Mouse (Mus musculus) urinary bladder, postnatal 25 days (tissue): Measurements from ENCODE around the gene Coasy.
"Not testable (repeated sequence)": the region's sequence is repeated elsewhere in the genome, so short reads cannot be mapped to it uniquely, and the experiment has no call there.

Source experiments
- DNase-seq: peaks from one replicate; pipeline ENCODE4 v3.0.0; 2022; ENCODE audit warnings: low spot score

Gene Coasy

DNA sequence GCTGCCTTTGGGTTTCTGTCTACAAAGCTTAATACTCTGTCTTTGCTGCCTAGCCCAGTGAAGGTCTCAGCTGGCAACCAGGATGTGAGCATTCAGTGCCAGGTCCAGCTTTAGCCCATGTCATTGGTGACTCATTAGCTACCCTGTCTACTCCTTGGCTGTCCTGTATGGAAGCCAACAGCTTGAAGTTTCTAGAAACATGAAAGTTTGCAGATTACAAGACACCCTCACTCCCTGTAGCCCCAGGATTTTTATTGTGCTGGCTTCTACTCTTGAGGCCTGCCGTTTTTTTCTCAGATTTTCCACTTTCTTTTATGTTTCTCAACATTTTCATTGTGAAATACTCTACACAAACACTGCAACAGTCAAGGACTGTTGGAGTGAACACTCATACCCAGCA is 7.6 kb downstream of the Coasy start:
- DNase-seq: no peak

DNA sequence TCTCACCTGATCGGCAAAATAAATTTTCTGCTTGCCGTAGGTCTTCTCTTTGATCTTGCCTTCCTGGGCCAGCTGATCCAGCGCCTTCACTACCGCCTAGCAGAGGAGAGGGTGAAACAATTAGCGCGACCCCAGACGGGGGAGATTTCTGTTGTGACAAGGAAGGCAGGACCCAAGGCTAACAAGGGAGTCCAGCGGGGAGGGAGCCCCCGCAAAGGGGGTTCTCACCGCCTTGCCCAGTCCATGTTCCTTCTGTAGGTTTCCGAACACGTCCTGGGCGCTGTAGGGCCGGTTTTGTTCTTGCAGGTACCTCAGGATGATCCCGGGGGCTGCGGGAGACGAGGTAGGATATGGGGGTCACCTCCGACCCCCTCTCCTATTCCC is 12.6 kb downstream of the Coasy start:
- no peak for DNase-seq

DNA sequence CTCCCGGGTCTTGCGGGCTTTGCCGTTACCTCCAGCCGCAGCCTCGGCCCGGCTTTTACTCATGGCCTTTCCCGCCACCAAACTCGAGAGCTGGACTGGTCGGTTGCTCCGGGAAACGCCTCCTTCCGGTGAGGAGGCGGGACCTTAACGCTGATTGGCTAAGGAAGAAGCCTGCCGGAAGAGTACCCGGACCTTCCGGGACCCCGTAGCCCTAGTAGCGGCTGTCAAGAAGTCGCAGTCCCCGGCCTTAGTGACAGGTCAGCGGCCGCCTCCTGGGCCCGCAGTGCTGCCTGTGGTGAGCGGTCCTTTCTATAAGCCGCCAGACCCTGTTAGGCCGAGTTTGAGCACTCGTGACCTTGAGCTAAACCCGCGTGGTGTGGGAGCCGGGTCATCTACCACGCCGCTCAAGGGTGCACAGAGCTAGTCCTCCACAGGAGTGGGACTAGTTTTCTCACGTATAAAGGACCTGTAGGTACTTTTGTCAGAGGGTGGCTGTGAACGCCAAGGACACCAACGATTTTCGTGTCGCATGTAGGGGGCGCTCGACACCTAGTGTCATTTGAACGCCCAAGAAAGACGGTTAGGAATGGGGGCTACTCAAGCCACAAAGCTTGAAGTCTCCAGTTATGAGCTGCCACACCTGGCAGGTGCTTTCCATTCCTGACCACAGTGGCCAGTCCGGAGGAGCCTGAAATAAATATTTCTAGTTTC is 13.1 kb downstream of the Coasy start, which contains the start of gene Psmc3ip:
Gene Psmc3ip, minus strand, starts transcription at position 123 of the 711 bp plus-strand sequence.
- peak; percentile 92 for DNase-seq

DNA sequence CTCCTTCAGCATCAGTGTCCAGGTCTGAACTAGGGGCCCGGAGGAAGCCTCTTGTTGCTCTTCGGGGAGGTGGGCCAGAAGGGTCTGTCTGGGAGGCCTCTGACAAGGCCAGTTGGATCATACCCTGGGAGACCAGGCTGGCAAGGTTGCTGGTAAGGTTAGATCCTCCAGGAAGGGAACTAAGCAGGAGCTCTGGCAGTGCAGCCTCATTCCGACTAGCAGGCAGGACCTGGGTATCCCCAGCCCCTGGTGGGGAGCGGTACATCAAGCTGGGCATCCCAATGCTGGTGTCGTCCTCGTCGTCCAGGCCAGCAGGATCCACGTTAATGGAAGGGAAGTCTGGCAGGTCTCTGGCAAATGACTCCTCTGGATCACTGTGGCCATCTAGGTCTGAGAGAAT is 15.9 kb downstream of the Coasy start:
- DNase-seq: no peak

DNA sequence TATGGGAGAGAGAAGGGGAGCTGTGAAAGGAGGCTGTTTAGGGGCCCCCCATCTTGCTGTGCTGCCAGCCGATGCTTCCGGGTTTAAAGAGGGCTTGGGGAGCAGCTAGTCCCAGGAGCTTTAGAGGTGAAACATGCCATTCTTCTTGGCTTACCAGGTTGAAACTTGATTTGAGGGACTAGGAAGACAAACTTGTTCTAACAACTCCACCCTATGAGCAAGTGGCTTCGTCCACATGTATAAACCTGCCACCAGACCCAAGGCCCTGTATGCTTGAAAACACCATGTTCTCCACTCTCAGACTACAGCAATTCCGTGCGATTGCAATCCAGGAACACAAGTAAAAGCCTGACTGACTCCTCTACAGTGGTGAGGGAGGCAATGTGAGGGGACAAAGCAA is 20.6 kb downstream of the Coasy start:
- no peak for DNase-seq

DNA sequence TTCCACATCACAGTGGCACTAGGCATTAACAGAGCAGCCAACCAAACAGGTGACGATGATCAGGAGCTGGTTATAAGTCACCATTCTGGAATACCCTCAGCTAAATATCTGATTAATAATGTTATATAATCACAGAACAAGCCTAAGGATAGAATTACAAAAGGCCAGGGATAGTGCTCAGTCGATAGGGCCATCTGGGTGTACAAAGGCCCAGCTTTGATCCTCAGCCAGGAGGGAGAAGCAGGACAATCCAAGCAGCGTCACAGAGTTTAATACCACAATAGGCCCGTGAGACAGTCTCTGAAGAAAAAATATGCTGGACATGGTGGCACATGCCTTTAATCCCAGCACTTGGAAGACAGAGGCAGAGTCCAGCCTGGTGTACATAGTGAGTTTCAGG is 27.0 kb downstream of the Coasy start:
- no peak for DNase-seq

DNA sequence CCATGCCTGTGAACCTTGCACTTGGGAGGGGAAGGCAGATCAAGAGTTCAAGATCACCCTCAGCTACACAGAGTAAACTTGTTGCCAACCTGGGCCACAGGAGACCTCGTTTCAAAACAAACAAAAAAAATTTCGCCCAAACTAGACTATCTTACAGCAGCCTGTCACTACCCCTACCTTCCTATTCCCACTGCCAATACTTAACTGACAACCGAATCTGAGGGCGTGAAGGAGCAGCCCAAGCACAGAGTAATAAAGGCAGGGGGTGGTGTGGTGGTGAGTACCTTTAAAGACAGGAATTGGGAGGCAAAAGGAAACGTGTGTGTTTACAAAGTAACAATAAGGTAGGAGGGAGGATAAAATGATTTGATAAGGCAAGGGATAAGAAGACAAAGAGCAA is 28.3 kb downstream of the Coasy start:
- DNase-seq: no peak

DNA sequence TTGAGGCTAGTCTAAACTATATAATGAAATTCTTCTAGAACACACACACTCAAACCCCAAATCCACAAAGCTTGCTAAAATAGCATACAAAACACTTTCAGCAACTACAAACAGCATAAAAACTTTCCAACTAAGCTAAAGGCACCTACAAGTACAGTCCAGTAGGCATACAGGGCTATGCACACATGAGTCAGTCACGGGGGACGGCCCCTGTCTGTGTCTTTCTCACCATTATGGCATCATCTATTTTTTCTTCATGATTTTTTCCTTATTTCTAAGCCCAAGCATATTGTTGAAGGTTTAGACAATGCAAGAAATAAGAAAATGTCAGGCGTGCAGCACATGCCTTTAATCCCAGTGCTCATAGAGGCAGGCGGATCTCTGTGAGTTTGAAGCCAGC is 28.8 kb downstream of the Coasy start:
- DNase-seq: no peak

DNA sequence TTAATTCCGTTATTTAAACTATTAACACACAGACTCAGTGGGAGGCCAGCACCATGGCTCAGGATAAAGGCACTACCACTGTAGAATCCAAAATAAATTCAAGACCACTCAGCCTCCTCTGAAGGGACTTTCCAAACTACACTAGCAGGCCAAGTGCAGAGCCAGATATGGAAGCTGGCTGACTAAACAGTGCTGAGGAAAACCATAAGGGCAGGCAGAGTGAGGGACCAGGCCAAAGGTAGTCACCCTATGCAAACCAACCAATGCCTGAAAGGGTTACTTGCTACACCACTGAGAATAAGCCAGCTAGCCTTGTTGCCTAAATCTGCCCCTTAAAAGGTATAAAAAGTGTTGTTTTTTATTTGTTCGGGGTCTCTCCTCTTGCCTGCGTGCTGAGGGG is 29.8 kb downstream of the Coasy start:
- no peak for DNase-seq

DNA sequence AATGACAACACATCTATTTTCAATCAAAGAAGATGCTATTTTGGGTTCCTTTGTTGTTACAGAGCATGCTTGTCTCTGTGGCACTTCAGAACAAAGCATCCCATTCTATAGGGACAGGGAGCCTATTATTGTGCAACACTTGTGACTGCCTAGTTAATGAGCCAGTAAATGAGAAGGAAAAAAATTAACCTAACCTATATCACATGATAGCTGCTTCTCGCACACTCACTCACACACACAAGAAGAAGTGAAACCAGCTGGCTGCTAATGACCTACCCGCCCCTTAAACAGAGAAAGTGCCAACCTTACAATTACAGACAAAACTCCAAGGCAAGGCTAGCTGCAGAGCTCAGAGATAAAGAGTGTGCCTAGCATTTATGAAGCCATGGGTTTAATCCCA is 33.2 kb downstream of the Coasy start:
- no peak for DNase-seq

DNA sequence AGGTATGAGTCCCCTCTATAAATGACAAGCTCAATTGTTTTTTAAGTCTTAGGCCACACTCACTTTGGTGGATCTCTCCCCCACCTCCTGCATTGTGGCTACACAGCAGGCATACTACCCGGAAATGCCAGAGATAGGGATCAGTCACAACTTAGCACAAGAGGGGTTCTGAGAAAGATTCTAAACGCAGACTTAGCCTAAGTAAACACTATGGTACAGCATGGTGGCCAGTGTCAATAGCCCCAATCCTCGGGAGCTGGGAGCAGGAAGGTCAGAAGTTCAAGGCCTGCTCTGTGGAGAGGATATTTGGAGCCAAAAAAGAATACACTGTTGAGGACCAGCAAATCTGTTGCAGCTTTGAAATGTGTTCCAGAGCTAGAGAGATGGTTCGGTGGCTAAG is 35.7 kb downstream of the Coasy start:
- DNase-seq: no peak

DNA sequence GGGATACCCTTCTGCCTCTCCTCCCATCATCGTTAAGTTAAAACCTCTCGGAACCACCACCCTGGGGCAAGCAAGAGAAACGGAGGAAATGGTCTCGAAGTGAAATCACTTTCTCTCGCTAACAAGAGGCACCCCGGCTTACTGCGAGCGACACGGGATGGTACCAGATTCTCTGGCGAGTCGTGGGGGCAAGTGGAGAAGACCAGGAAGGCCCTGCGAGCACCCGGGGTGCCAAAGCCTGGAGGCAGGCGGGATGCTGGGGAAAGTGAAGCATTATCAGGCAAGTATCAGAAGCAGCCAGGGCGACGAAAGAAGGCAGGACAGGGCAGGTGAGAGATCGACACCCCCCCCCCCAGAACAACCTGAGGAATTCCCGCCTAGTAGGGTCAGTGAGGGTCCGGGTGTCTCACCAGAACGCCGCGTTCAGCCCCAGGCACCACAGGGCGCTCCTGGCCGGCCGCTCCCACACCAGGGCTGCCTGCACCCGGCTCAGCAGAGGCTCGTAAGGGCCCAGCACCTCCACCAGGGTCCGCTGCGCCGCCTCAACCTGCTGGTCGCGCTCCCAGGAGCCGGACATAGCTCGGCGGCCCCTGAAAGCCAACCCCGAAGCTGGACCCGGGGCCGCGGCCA is 36.9 kb downstream of the Coasy start:
- DNase-seq: no peak

DNA sequence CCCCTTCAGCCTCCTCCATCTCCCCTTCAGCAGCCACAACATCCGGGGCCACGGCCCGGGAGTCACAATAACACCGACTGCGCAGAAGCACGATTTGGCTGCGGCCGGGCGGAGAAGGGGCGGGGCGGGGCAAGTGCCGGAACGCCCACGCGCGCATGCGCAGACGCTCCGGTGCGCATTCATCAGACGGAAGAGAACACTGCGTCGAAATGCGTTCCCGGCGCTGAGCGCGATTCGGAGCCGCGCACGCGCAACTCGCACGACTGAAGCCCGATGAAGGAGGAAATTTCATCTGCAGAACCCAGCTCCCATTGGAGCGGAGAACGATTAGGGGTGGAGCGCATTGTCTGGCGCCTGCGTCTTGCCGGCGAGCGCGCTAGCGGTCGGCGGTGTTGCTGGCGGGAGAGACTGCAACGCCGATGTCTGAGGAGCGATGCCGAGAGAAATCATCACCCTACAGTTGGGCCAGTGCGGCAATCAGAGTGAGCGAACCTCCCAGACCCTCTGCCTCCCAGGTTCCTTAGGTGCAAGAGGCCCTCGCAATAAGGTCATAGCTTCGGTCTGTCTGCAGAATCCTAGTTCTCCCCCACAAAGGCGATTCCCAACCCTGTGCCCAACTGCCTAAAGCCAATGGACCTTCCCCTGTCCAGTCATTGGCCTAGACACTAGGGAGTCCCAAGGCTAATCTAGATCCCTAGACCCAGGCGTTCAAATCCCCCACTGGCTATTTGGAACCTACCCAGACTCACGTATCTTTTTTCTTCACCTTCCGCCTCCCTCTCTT is 37.6 kb downstream of the Coasy start, which contains the start of the genes Retreg3 and Tubg1:
Gene Retreg3, minus strand, starts transcription at position 133 of the 784 bp plus-strand sequence.
Gene Tubg1, plus strand, starts transcription at position 178 of the 784 bp plus-strand sequence.
- DNase-seq: peak; percentile 99

DNA sequence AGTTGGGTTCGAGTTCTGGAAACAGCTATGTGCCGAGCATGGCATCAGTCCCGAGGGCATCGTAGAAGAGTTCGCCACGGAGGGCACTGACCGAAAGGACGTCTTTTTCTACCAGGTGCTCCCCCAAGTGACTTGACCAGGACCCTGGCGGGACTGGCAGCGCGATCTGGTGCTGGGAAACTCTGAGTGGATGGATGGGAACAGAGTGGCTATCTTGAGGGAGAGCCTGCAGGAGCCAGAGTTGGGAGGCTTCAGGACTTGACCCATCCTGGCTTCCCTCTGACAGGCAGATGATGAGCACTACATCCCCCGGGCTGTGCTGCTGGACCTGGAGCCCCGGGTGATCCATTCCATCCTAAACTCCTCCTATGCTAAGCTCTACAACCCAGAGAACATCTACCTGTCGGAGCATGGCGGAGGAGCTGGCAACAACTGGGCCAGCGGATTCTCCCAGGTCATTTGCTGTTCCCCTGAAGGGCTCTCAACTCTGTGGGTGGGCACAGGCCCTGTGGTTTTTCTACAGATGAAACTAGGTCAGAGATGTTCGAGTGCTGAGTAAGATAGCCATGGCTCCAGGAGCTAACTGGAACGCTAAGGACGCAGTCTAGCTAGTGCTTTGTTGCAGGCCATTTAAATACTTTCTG is 38.3 kb downstream of the Coasy start:
- DNase-seq: no peak

DNA sequence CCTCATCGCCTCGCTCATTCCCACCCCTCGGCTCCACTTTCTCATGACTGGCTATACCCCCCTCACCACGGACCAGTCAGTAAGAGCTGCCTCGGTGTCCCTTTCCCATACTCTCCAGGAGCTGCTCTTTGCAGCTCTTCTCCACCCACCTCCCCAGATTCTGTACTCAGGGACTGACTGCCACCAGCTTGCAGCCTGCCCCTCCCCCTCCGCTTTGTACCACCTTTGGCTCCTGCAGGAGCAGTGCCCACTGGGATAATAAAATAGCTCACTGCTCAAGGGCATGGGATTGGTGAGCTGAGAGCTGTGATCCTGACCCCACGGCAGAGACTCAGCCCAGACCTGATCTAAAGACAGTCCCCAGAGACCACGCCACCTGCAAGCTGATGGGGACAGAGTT is 42.1 kb downstream of the Coasy start:
- not testable (repeated sequence) for DNase-seq

DNA sequence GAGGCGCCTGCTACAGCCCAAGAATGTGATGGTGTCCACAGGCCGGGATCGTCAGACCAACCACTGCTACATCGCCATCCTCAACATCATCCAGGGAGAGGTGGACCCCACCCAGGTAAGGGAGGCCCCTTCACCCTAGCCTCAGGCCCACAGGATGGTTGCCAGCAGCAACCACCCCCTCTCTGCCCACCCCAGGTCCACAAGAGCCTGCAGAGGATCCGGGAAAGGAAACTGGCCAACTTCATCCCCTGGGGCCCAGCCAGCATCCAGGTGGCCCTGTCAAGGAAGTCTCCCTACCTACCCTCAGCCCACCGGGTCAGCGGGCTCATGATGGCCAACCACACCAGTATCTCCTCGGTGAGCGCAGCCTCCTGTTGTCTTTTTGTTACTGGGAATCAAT is 42.6 kb downstream of the Coasy start:
- DNase-seq: not testable (repeated sequence)

DNA sequence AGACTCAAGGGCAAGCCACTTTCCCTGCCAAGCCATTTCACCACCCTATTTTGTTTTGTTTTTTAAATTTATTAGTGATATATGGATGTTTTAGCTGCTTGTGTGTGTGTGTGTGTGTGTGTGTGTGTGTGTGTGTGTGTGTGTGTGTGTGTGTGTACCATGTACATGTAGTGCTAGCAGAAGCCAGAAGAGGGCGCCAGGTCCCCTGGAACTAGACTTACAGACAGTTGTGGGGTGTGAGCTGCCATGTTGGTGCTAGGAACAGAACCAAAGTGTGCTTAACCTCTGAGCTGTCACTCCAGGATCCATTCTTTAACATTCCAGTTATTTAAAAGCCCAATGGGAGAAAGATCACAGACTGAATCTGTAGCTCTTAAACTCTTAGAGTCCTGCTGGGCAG is 44.7 kb downstream of the Coasy start:
- DNase-seq: no peak

DNA sequence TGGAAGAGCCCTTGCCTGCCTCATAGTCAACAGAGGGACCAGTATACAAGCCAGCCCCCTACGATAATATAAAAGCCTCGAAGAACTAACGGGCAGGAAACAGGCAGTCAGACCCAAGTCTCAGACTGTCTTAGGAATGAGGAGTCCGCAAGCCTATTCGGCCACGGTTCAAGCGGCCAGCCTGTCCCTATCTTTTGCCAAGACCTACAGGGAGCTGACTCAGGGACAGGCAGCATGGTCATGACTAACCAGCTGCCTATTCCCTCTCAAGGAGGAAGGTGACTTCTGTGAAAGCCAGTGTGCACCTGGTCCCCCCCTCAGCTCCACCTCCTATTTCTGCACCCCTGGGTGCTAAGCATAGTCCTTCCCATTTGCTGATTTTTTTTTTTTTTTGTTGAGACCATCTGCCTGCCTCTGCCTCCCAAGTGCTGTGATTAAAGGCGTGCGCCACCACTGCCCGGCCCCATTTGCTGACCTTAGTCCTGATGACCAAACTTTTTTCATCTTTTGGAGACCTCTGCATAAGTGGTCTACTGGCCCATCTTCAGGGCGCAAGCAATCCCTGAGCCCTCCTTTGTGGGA is 46.7 kb downstream of the Coasy start:
- DNase-seq: no peak

DNA sequence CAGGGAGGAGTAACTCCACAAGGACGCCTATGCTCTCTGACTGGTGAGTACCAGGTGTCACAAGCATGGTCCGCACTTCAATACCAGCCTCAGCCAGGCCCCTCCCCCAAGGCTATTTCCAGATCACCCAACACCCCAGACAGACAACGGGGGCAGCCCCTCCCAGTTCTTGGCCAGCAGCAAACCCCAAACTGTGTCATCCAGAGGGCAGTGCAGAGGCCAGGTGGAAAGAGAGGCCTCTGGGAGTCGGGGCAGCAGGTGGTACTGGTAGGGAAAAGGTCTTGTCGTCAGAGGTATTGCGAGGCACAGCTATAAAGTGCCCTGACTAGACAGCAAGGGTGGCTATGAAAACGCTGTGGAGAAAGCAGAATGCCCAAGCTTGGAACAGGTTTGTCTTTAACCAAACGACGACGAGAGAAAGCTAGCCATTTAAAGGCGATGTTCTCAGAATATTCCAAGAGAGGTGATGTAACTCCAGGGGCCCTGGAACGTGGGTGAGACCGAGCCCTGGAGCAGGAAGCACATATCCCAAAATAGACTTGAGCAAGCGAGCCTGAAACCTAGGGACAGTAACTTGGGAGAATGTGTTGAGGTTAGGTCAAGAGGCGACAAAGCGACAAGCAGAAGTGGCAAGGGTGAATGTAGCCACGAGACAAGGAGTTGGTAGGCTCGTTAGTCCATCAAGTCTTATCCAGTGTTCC is 47.8 kb downstream of the Coasy start:
- DNase-seq: no peak

DNA sequence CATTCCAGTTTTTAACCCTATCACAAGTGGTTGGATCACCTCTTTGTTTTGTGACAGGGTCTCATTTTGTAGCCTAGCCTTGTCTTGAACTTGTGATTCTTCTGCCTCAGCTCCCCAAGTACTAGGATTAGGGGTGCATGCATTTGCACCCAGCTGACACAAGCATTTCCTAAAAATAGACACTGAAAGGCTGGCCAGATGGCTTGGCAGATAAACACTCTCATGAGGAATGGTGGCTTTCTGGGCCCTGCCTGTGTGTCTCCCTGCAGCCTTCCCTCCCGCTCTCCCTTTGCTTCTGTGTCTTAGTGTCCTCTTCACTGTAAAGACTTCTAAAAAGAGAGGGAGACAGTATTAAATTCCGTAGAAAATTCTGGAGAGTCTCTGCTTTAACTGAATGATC is 48.8 kb downstream of the Coasy start:
- no peak for DNase-seq

DNA sequence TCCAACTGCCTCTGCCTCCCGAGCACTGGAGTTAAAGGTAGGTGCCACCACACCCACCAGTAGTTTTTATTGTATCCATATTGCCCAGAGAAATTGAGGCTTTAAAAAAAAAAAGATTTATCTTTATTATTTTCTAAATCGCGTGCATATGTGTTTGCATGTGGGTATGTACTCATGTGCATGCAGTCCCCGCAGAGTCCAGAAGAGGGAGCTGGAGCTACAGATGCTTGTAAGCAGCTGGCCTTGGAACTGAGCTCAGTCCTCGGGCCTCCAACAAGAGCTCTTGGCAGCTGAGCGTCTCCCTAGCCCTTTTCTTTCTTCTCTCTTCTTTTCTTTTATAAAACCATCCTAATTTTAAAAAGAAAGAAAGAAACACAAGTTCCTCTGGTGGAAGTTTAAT is 49.3 kb downstream of the Coasy start:
- DNase-seq: no peak

DNA sequence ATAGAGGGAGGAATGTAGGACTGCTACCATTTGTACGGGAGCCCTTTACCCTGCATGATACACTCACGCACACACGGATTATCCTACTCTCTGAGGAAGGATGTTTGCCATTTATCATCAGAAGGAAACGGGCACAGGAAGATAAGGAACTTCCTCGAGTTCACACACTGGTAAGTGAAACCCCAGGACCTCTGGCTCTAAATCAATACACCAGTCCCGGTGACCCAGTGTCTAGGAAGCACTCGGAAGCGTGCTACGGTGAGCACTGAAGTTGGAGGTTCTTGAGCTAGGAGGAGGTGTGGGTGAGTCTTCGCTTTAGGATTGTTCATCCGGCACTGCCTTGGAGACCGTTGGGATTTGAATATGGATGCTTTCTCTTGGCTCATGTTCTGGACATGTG is 50.7 kb downstream of the Coasy start:
- DNase-seq: no peak
